Mouse (Mus musculus): ENCODE results near the gene Olfr1378. TPM values are rescaled to one million over a fixed set of nuclear protein-coding genes. Genes with fewer than 3 reads are reported as not detected.

Gene Olfr1378
- total RNA-seq (2014; rRNA removed) (not detected in 2 replicates), polyA plus RNA-seq (2015; fragmentation: Nextera tagmentation; extraction: Ambion mirVana) (not detected in 2 replicates)

- Histone ChIP-seq H3K4me3 (ENCODE audit: low read depth, low read length) (no peak within 1 kb of the TSS), H3K27ac (ENCODE audit: low read depth, low read length) (no peak within 1 kb of the TSS), H3K9me3 (ENCODE audit: low read length) (no peaks in the 10 kb centered on the region), H3K4me1 (ENCODE audit: insufficient read depth) (no peaks in the 10 kb centered on the region), H3K36me3 (ENCODE audit: insufficient read depth) (no peaks in the 10 kb centered on the region), H3K27me3 (ENCODE audit: insufficient read depth, low read length) (no peaks in the 10 kb centered on the region), H3K4me2 (ENCODE audit: low read depth) (no peak within 1 kb of the TSS), H3K9ac (no peak within 1 kb of the TSS)
- 88% methylated on average over 11 of the region's 11 CpGs for WGBS
- ATAC-seq (no peak), DNase-seq (no peak)
- TF ChIP-seq CTCF (IDR thresholded peaks at IDR 0.05; ENCODE audit: low read depth), result no peak
Measured at GRCm38 (mm10) chr11:50966230-50966629, at the start of gene Olfr1378. Gene Olfr1378 (plus strand): TSS chr11:50966530.

GRCm38 (mm10) chr11:50930469-50931014 lies 35.8 kb upstream of the Olfr1378 start:
- peak overlapping the region; percentile 89 for H3K4me2 ChIP-seq (ENCODE audit: low read depth)
- no peaks in the 10 kb centered on the region for H3K36me3 ChIP-seq (ENCODE audit: insufficient read depth)
- H3K4me3 ChIP-seq (ENCODE audit: low read depth, low read length), result peak overlapping the region; percentile 66
- no peak for TF ChIP-seq CTCF (IDR thresholded peaks at IDR 0.05; ENCODE audit: low read depth)
- H3K9me3 ChIP-seq (ENCODE audit: low read length), result no peaks in the 10 kb centered on the region
- peak overlapping the region; percentile 72 for H3K9ac ChIP-seq
- peak; percentile 3 for DNase-seq
- 33% methylated on average over 14 of the region's 14 CpGs for WGBS
- peaks cover 5% of the 10 kb centered on the region; the same call in 1 of the 2 replicates for H3K4me1 ChIP-seq (ENCODE audit: insufficient read depth)
- peak overlapping the region; percentile 80 for H3K27ac ChIP-seq (ENCODE audit: low read depth, low read length)
- no peaks in the 10 kb centered on the region for H3K27me3 ChIP-seq (ENCODE audit: insufficient read depth, low read length)
- 0 out of 2 replicates have a peak, but pooled peaks have one; percentile 16 for ATAC-seq

- peak overlapping the region; percentile 89 for H3K4me2 ChIP-seq (ENCODE audit: low read depth)
- peaks cover 5% of the 10 kb centered on the region; the same call in 1 of the 2 replicates for H3K4me1 ChIP-seq (ENCODE audit: insufficient read depth)
- H3K4me3 ChIP-seq (ENCODE audit: low read depth, low read length), result peak overlapping the region; percentile 66
- H3K9ac ChIP-seq, result peak overlapping the region; percentile 72
- WGBS, result under 1% methylated on average over 16 of the region's 16 CpGs
- peak overlapping the region; percentile 80 for H3K27ac ChIP-seq (ENCODE audit: low read depth, low read length)
- TF ChIP-seq CTCF (IDR thresholded peaks at IDR 0.05; ENCODE audit: low read depth), result no peak
- DNase-seq, result no peak
- H3K27me3 ChIP-seq (ENCODE audit: insufficient read depth, low read length), result no peaks in the 10 kb centered on the region
- ATAC-seq, result peak; percentile 62
- H3K9me3 ChIP-seq (ENCODE audit: low read length), result no peaks in the 10 kb centered on the region
- no peaks in the 10 kb centered on the region for H3K36me3 ChIP-seq (ENCODE audit: insufficient read depth)
Measured at GRCm38 (mm10) chr11:50931021-50931420, 35.3 kb upstream of the Olfr1378 start.

GRCm38 (mm10) chr11:50931451-50931866 lies 34.9 kb upstream of the Olfr1378 start, which contains the start of gene Zfp354b:
Gene Zfp354b (minus strand): TSS chr11:50931633.
- peak within 1 kb of the TSS; percentile 66 for H3K4me3 ChIP-seq (ENCODE audit: low read depth, low read length)
- 2% methylated on average over 18 of the region's 18 CpGs for WGBS
- ATAC-seq, result peak; percentile 96

GRCm38 (mm10) chr11:50932040-50932439 lies 34.3 kb upstream of the Olfr1378 start:
- Histone ChIP-seq H3K4me3 (ENCODE audit: low read depth, low read length) (peak overlapping the region; percentile 66), H3K4me1 (ENCODE audit: insufficient read depth) (peaks cover 5% of the 10 kb centered on the region; the same call in 1 of the 2 replicates), H3K4me2 (ENCODE audit: low read depth) (peak overlapping the region; percentile 89), H3K9ac (peak overlapping the region; percentile 72; the same call in 1 of the 2 replicates), H3K36me3 (ENCODE audit: insufficient read depth) (no peaks in the 10 kb centered on the region), H3K27ac (ENCODE audit: low read depth, low read length) (0 out of 2 replicates have a peak overlapping the region, but pooled peaks have one; percentile 22), H3K27me3 (ENCODE audit: insufficient read depth, low read length) (no peaks in the 10 kb centered on the region), H3K9me3 (ENCODE audit: low read length) (no peaks in the 10 kb centered on the region)
- TF ChIP-seq CTCF (IDR thresholded peaks at IDR 0.05; ENCODE audit: low read depth), result no peak
- no peak for DNase-seq
- no peak for ATAC-seq
- 61% methylated on average over 1 of the region's 1 CpGs for WGBS

More at GRCm38 (mm10) chr11:50931451-50931866, 34.9 kb upstream of the Olfr1378 start, which contains the start of gene Zfp354b:
- peak; percentile 92 for DNase-seq
- 0 out of 2 replicates have a peak, but pooled peaks have one; percentile 4 for TF ChIP-seq CTCF (IDR thresholded peaks at IDR 0.05; ENCODE audit: low read depth)
- Histone ChIP-seq H3K36me3 (ENCODE audit: insufficient read depth) (no peaks in the 10 kb centered on the region), H3K4me2 (ENCODE audit: low read depth) (peak within 1 kb of the TSS; percentile 89), H3K9ac (peak within 1 kb of the TSS; percentile 72), H3K4me1 (ENCODE audit: insufficient read depth) (peaks cover 5% of the 10 kb centered on the region; the same call in 1 of the 2 replicates), H3K27me3 (ENCODE audit: insufficient read depth, low read length) (no peaks in the 10 kb centered on the region), H3K9me3 (ENCODE audit: low read length) (no peaks in the 10 kb centered on the region), H3K27ac (ENCODE audit: low read depth, low read length) (peak within 1 kb of the TSS; percentile 80)

- Histone ChIP-seq H3K4me2 (ENCODE audit: low read depth) (no peak overlapping the region), H3K36me3 (ENCODE audit: insufficient read depth) (no peaks in the 10 kb centered on the region), H3K4me1 (ENCODE audit: insufficient read depth) (no peaks in the 10 kb centered on the region), H3K9ac (no peak overlapping the region), H3K9me3 (ENCODE audit: low read length) (no peaks in the 10 kb centered on the region), H3K4me3 (ENCODE audit: low read depth, low read length) (no peak overlapping the region), H3K27me3 (ENCODE audit: insufficient read depth, low read length) (no peaks in the 10 kb centered on the region), H3K27ac (ENCODE audit: low read depth, low read length) (no peak overlapping the region)
- 80% methylated on average over 8 of the region's 8 CpGs for WGBS
- DNase-seq, result no peak
- no peak for ATAC-seq
- TF ChIP-seq CTCF (IDR thresholded peaks at IDR 0.05; ENCODE audit: low read depth), result no peak
Measured at GRCm38 (mm10) chr11:50938435-50938834, 27.9 kb upstream of the Olfr1378 start.
